Mouse (Mus musculus) neural tube, embryonic 12.5 days (tissue): ENCODE results near the gene Ube2b. TPM values are rescaled to one million over a fixed set of nuclear protein-coding genes. Genes with fewer than 3 reads are reported as not detected.

Source experiments
- ATAC-seq: fragments of 200-750 bp; cut with Nextera tagmentation; 2 replicates; pipeline ENCODE4 v1.8.0; 2017; ENCODE audit warnings: low read depth, mild to moderate bottlenecking, moderate TSS enrichment, moderate library complexity; ENCODE audit not compliant: low FRiP score
- H3K27ac ChIP-seq: fragments of 300-500 bp; sonication (generic); 2 replicates; pipeline ENCODE4 v1.5.1; 2016
- H3K27me3 ChIP-seq: fragments of 300-500 bp; sonication (generic); replicated peaks from 2 replicates; pipeline ENCODE4 v1.6.1; 2016; ENCODE audit warnings: mild to moderate bottlenecking
- H3K36me3 ChIP-seq: fragments of 300-500 bp; sonication (generic); 2 replicates; pipeline ENCODE4 v1.6.1; 2016; ENCODE audit warnings: mild to moderate bottlenecking
- H3K4me1 ChIP-seq: fragments of 300-500 bp; sonication (generic); 2 replicates; pipeline ENCODE4 v1.6.1; 2016
- H3K4me2 ChIP-seq: fragments of 300-500 bp; sonication (generic); replicated peaks from 2 replicates; pipeline ENCODE4 v1.6.1; 2016; ENCODE audit warnings: mild to moderate bottlenecking
- H3K4me3 ChIP-seq: fragments of 300-500 bp; sonication (generic); 2 replicates; pipeline ENCODE4 v1.5.1; 2016
- H3K9ac ChIP-seq: fragments of 300-500 bp; sonication (generic); 2 replicates; pipeline ENCODE4 v1.6.1; 2016; ENCODE audit warnings: mild to moderate bottlenecking
- H3K9me3 ChIP-seq: fragments of 300-500 bp; sonication (generic); 2 replicates; pipeline ENCODE4 v1.6.1; 2016; ENCODE audit warnings: mild to moderate bottlenecking
- WGBS: fragments of 180-500 bp; shearing (Covaris S2); methylation state at CpG from one replicate; pipeline ENCODE4 v1.1.7; 2016; 5-methylcytosine and 5-hydroxymethylcytosine counted together
- polyA plus RNA-seq: library from polyadenylated mRNA; unstranded; fragments of >200 nt; fragmentation: Nextera tagmentation; extraction: Ambion mirVana; gene quantifications from 2 replicates; pipeline ENCODE4 v1.2.1, GENCODE M21; 2016

Ube2b gene
- polyA plus RNA-seq, 1 experiment from 2014 or later, result 259 TPM

GRCm38 (mm10) chr11:51962277-51962676 lies 38.3 kb downstream of the Ube2b start:
- Histone ChIP-seq H3K27me3 (no peaks in the 10 kb centered on the region), H3K4me2 (no peak overlapping the region), H3K4me3 (no peak overlapping the region), H3K9ac (no peak overlapping the region), H3K9me3 (no peaks in the 10 kb centered on the region), H3K27ac (no peak overlapping the region), H3K36me3 (no peaks in the 10 kb centered on the region), H3K4me1 (no peaks in the 10 kb centered on the region; the same call in 1 of the 2 replicates)
- no peak for ATAC-seq
- whole genome bisulfite sequencing, result 93% methylated on average over 7 of the region's 7 CpGs

- Histone ChIP-seq H3K9me3 (no peaks in the 10 kb centered on the region), H3K27me3 (no peaks in the 10 kb centered on the region), H3K9ac (no peak overlapping the region), H3K27ac (no peak overlapping the region), H3K4me3 (no peak overlapping the region), H3K4me2 (no peak overlapping the region), H3K36me3 (no peaks in the 10 kb centered on the region), H3K4me1 (no peaks in the 10 kb centered on the region)
- WGBS, result 94% methylated on average over 8 of the region's 8 CpGs
- ATAC-seq, result no peak
Measured at GRCm38 (mm10) chr11:51961761-51962160, 38.8 kb downstream of the Ube2b start.

- no peak for ATAC-seq
- no peak overlapping the region for H3K9ac ChIP-seq
- no peaks in the 10 kb centered on the region for H3K4me1 ChIP-seq
- H3K9me3 ChIP-seq, result no peaks in the 10 kb centered on the region
- no peak overlapping the region for H3K4me2 ChIP-seq
- no peak overlapping the region for H3K27ac ChIP-seq
- no peaks in the 10 kb centered on the region for H3K36me3 ChIP-seq
- WGBS, result 64% methylated on average over 11 of the region's 11 CpGs
- no peaks in the 10 kb centered on the region for H3K27me3 ChIP-seq
- H3K4me3 ChIP-seq, result no peak overlapping the region
Measured at GRCm38 (mm10) chr11:51960967-51961471, 39.5 kb downstream of the Ube2b start.

- H3K4me3 ChIP-seq, result no peak overlapping the region
- no peaks in the 10 kb centered on the region for H3K9me3 ChIP-seq
- 88% methylated on average over 4 of the region's 4 CpGs for whole genome bisulfite sequencing
- no peak overlapping the region for H3K27ac ChIP-seq
- no peak overlapping the region for H3K4me2 ChIP-seq
- H3K9ac ChIP-seq, result no peak overlapping the region
- H3K36me3 ChIP-seq, result no peaks in the 10 kb centered on the region
- no peaks in the 10 kb centered on the region for H3K4me1 ChIP-seq
- H3K27me3 ChIP-seq, result no peaks in the 10 kb centered on the region
- ATAC-seq, result no peak
Measured at GRCm38 (mm10) chr11:51960061-51960460, 40.5 kb downstream of the Ube2b start.

GRCm38 (mm10) chr11:51959511-51959910 lies 41.1 kb downstream of the Ube2b start:
- Histone ChIP-seq H3K27ac (no peak overlapping the region), H3K9ac (no peak overlapping the region), H3K36me3 (no peaks in the 10 kb centered on the region), H3K4me1 (no peaks in the 10 kb centered on the region), H3K27me3 (no peaks in the 10 kb centered on the region), H3K4me2 (no peak overlapping the region), H3K4me3 (no peak overlapping the region), H3K9me3 (no peaks in the 10 kb centered on the region)
- WGBS, result 87% methylated on average over 5 of the region's 5 CpGs
- no peak for ATAC-seq

- Histone ChIP-seq H3K4me1 (no peaks in the 10 kb centered on the region), H3K4me2 (no peak overlapping the region), H3K9me3 (no peaks in the 10 kb centered on the region), H3K27me3 (no peaks in the 10 kb centered on the region), H3K27ac (no peak overlapping the region), H3K4me3 (no peak overlapping the region), H3K36me3 (no peaks in the 10 kb centered on the region), H3K9ac (no peak overlapping the region)
- no peak for ATAC-seq
- WGBS, result 86% methylated on average over 4 of the region's 4 CpGs
Measured at GRCm38 (mm10) chr11:51957760-51958159, 42.8 kb downstream of the Ube2b start.

GRCm38 (mm10) chr11:51956112-51956511 lies 44.5 kb downstream of the Ube2b start:
- Histone ChIP-seq H3K36me3 (no peaks in the 10 kb centered on the region), H3K27me3 (no peaks in the 10 kb centered on the region), H3K27ac (no peak overlapping the region), H3K4me3 (no peak overlapping the region), H3K4me2 (no peak overlapping the region), H3K9ac (no peak overlapping the region), H3K4me1 (no peaks in the 10 kb centered on the region), H3K9me3 (no peaks in the 10 kb centered on the region)
- WGBS, result 84% methylated on average over 9 of the region's 9 CpGs
- no peak for ATAC-seq

- Histone ChIP-seq H3K36me3 (no peaks in the 10 kb centered on the region), H3K4me3 (no peak overlapping the region), H3K27me3 (no peaks in the 10 kb centered on the region), H3K9ac (no peak overlapping the region), H3K27ac (no peak overlapping the region), H3K4me2 (no peak overlapping the region), H3K9me3 (no peaks in the 10 kb centered on the region), H3K4me1 (no peaks in the 10 kb centered on the region)
- ATAC-seq, result no peak
- 55% methylated on average over 5 of the region's 5 CpGs for WGBS
Measured at GRCm38 (mm10) chr11:51951861-51952420, 48.6 kb downstream of the Ube2b start.

- Histone ChIP-seq H3K36me3 (no peaks in the 10 kb centered on the region), H3K27me3 (no peaks in the 10 kb centered on the region), H3K4me1 (no peaks in the 10 kb centered on the region), H3K27ac (no peak overlapping the region), H3K4me2 (no peak overlapping the region), H3K4me3 (no peak overlapping the region), H3K9me3 (no peaks in the 10 kb centered on the region), H3K9ac (no peak overlapping the region)
- ATAC-seq, result no peak
- WGBS, result 92% methylated on average over 9 of the region's 9 CpGs
Measured at GRCm38 (mm10) chr11:51949919-51950318, 50.6 kb downstream of the Ube2b start.

- no peak overlapping the region for H3K4me3 ChIP-seq
- no peaks in the 10 kb centered on the region for H3K27me3 ChIP-seq
- H3K4me1 ChIP-seq, result no peaks in the 10 kb centered on the region
- 81% methylated on average over 9 of the region's 9 CpGs for WGBS
- H3K9ac ChIP-seq, result no peak overlapping the region
- no peak overlapping the region for H3K27ac ChIP-seq
- H3K36me3 ChIP-seq, result no peaks in the 10 kb centered on the region
- H3K4me2 ChIP-seq, result no peak overlapping the region
- no peaks in the 10 kb centered on the region for H3K9me3 ChIP-seq
- ATAC-seq, result no peak
Measured at GRCm38 (mm10) chr11:51949155-51949840, 51.3 kb downstream of the Ube2b start.

GRCm38 (mm10) chr11:51946144-51946543 lies 54.4 kb downstream of the Ube2b start:
- Histone ChIP-seq H3K36me3 (no peaks in the 10 kb centered on the region), H3K4me3 (no peak overlapping the region), H3K27ac (no peak overlapping the region), H3K9me3 (no peaks in the 10 kb centered on the region), H3K4me2 (no peak overlapping the region), H3K9ac (no peak overlapping the region), H3K27me3 (no peaks in the 10 kb centered on the region), H3K4me1 (0 out of 2 replicates have a peak, but pooled peaks cover 3% of the 10 kb centered on the region)
- 84% methylated on average over 6 of the region's 6 CpGs for WGBS
- no peak for ATAC-seq

- Histone ChIP-seq H3K36me3 (no peaks in the 10 kb centered on the region), H3K4me3 (no peak overlapping the region), H3K4me2 (no peak overlapping the region), H3K9me3 (no peaks in the 10 kb centered on the region), H3K27me3 (no peaks in the 10 kb centered on the region), H3K4me1 (0 out of 2 replicates have a peak, but pooled peaks cover 3% of the 10 kb centered on the region), H3K9ac (no peak overlapping the region), H3K27ac (no peak overlapping the region)
- WGBS, result 29% methylated on average over 8 of the region's 8 CpGs
- ATAC-seq, result no peak
Measured at GRCm38 (mm10) chr11:51945548-51945947, 55.0 kb downstream of the Ube2b start.

GRCm38 (mm10) chr11:51944239-51944638 lies 56.3 kb downstream of the Ube2b start:
- 84% methylated on average over 3 of the region's 3 CpGs for WGBS
- Histone ChIP-seq H3K9me3 (no peaks in the 10 kb centered on the region), H3K4me2 (no peak overlapping the region), H3K4me3 (no peak overlapping the region), H3K9ac (no peak overlapping the region), H3K27me3 (no peaks in the 10 kb centered on the region), H3K36me3 (no peaks in the 10 kb centered on the region), H3K4me1 (0 out of 2 replicates have a peak, but pooled peaks cover 3% of the 10 kb centered on the region), H3K27ac (no peak overlapping the region)
- ATAC-seq, result no peak
